Mouse (Mus musculus): ENCODE results near the gene Banp.

DNA sequence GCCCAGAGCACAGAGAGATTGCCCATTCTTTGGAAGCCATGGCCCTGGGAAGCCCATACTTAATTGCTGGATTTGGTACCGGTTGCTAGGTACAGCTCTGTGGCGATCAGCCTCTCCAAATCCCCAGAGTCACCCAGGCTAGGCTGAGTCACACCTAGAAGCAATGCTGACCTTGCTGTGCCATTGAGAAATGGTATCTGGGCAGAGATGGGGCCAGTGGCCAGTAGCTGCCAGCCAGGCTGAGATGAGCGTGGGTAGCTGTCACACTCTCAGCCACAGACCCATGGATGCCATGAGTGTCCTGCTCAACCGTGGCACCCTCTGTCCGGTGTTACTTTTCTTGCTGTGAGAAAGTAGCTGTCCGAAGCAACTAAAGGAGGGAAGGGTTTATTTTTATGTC lies 88.5 kb downstream of the Banp start:
- no peak for TF ChIP-seq CTCF (IDR thresholded peaks at IDR 0.05; ENCODE audit: borderline replicate concordance, extremely low read depth, insufficient read depth, insufficient read length)
- TF ChIP-seq POLR2A (IDR thresholded peaks at IDR 0.05; ENCODE audit: borderline replicate concordance, extremely low read depth, insufficient read depth, insufficient read length, poor library complexity, severe bottlenecking), result no peak

Data from brain, embryonic 14.5 days (tissue).